Mouse (Mus musculus) brain, embryonic 14.5 days (tissue): ENCODE measurements around the gene Os9.

Source experiments
- CTCF ChIP-seq: fragments of 200-500 bp; IDR thresholded peaks from 2 replicates; pipeline ENCODE4 v1.5.1; 2012; ENCODE audit warnings: inconsistent platforms, mild to moderate bottlenecking, moderate library complexity, borderline replicate concordance; ENCODE audit not compliant: insufficient read depth, insufficient read length; ENCODE audit errors: extremely low read depth
- POLR2A ChIP-seq: fragments of 200-500 bp; IDR thresholded peaks from 2 replicates; pipeline ENCODE4 v1.6.1; 2012; ENCODE audit warnings: mild to moderate bottlenecking, inconsistent platforms, borderline replicate concordance; ENCODE audit not compliant: poor library complexity, insufficient read depth, insufficient read length, severe bottlenecking; ENCODE audit errors: extremely low read depth

DNA sequence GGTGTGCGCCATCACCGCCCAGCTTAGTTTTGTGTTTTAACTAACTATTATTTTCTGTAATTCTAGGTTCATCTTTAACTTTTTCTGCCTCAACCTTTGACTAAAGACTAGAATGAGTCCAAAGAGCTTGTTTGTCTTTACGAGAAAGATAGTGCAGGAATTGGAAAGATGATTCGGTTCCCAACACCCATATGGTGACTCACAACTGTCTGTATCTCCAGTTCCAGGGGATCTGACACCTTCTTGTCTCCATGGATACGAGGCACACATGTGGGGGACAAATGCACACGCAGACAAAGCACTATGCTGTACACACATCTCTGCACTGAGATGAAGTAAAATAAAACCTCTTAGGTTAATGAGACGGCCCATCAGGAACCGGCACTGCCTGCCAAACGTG, 39.1 kb upstream of the Os9 start:
- TF ChIP-seq CTCF (no peak), POLR2A (no peak)
